Mouse (Mus musculus) CH12.LX (cell line): ENCODE measurements around the gene Diras2.

ENCODE experiments used
- CHD2 ChIP-seq: IDR thresholded peaks from 2 replicates; pipeline ENCODE4 v1.6.1; 2011; ENCODE audit warnings: low read length, improper control_type of control experiment
- CTCF ChIP-seq, 2 experiments: IDR thresholded peaks in 1 of 2; conservative IDR thresholded peaks in 1 of 2; 2 replicates each; pipeline ENCODE4 v1.5.1; 2011 to 2012; ENCODE audit warnings: low read depth in 2 of 2, low read length in 2 of 2, improper control_type of control experiment in 1 of 2, inconsistent platforms in 1 of 2, mild to moderate bottlenecking in 1 of 2, moderate library complexity in 1 of 2
- E2F4 ChIP-seq: IDR thresholded peaks from 2 replicates; pipeline ENCODE4 v1.6.1; 2011; ENCODE audit warnings: low read depth, low read length, improper control_type of control experiment; ENCODE audit not compliant: insufficient replicate concordance
- MYC ChIP-seq: IDR thresholded peaks from 2 replicates; pipeline ENCODE4 v1.6.1; 2011; ENCODE audit warnings: low read depth, mild to moderate bottlenecking, improper control_type of control experiment, low read length
- POLR2A ChIP-seq: IDR thresholded peaks from 2 replicates; pipeline ENCODE4 v1.6.1; 2011; ENCODE audit warnings: low read depth, mild to moderate bottlenecking, improper control_type of control experiment, low read length
- RAD21 ChIP-seq: IDR thresholded peaks from 2 replicates; pipeline ENCODE4 v1.6.1; 2011; ENCODE audit warnings: low read depth, mild to moderate bottlenecking, low read length, improper control_type of control experiment, moderate library complexity
- TCF12 ChIP-seq: IDR thresholded peaks from 2 replicates; pipeline ENCODE4 v1.6.1; 2014; ENCODE audit warnings: low read depth, mild to moderate bottlenecking, inconsistent platforms, low read length, improper control_type of control experiment
- UBTF ChIP-seq: IDR thresholded peaks from 2 replicates; pipeline ENCODE4 v1.6.1; 2012; ENCODE audit warnings: low read depth, mild to moderate bottlenecking, inconsistent platforms, low read length, improper control_type of control experiment, moderate library complexity

GRCm38 (mm10) chr13:52533644-52534043, 2.6 kb upstream of the Diras2 start:
- TF ChIP-seq TCF12 (no peak), CHD2 (no peak), MYC (no peak), POLR2A (no peak), CTCF (conservative IDR thresholded peaks at IDR 0.05 in 1 of 2, IDR thresholded peaks at IDR 0.05 in 1 of 2; ENCODE audit: low read depth in 2 of 2, low read length in 2 of 2) (no peak), RAD21 (no peak), E2F4 (no peak), UBTF (no peak)
